Mouse (Mus musculus): ENCODE results near the gene Olfr418.
"Not testable (repeated sequence)": the region's sequence is repeated elsewhere in the genome, so short reads cannot be mapped to it uniquely, and the experiment has no call there.

The Olfr418 gene

GRCm38 (mm10) chr1:173265701-173266100 is at the start of gene Olfr418:
Gene Olfr418 (plus strand): TSS chr1:173266001.
- no peak for DNase-seq

GRCm38 (mm10) chr1:173216481-173216880 is 49.3 kb upstream of the Olfr418 start:
- no peak for DNase-seq

- no peak for DNase-seq
Measured at GRCm38 (mm10) chr1:173227081-173227480, 38.7 kb upstream of the Olfr418 start, which contains the start of gene Fcer1a. Gene Fcer1a (minus strand): TSS chr1:173227214.

- DNase-seq, result not testable (repeated sequence)
Measured at GRCm38 (mm10) chr1:173237004-173237403, 28.8 kb upstream of the Olfr418 start.

- DNase-seq, result no peak
Measured at GRCm38 (mm10) chr1:173249888-173250287, 15.9 kb upstream of the Olfr418 start.

- no peak for DNase-seq
Measured at GRCm38 (mm10) chr1:173277677-173278076, 11.9 kb downstream of the Olfr418 start, which contains the start of gene Mptx2. Gene Mptx2 (minus strand): TSS chr1:173277777.

GRCm38 (mm10) chr1:173302795-173303194 is 37.0 kb downstream of the Olfr418 start:
- not testable (repeated sequence) for DNase-seq

- DNase-seq, result not testable (repeated sequence)
Measured at GRCm38 (mm10) chr1:173313535-173314050, 47.8 kb downstream of the Olfr418 start.

GRCm38 (mm10) chr1:173315725-173316124 is 49.9 kb downstream of the Olfr418 start:
- DNase-seq, result no peak

- no peak for DNase-seq
Measured at GRCm38 (mm10) chr1:173317925-173318477, 52.2 kb downstream of the Olfr418 start.

- DNase-seq, result no peak
Measured at GRCm38 (mm10) chr1:173321593-173322248, 55.9 kb downstream of the Olfr418 start.

GRCm38 (mm10) chr1:173322249-173322627 is 56.4 kb downstream of the Olfr418 start:
- no peak for DNase-seq

All from thymus, postnatal 4 days (tissue).